Comparison of ENCODE assay signal across 8 mouse cellular contexts in genomic region chr3:79628561-79629415, GRCm38 (mm10). TPM values are rescaled to one million over a fixed set of nuclear protein-coding genes. Genes with fewer than 3 reads are reported as not detected.
DNase-seq lines count a peak whose midpoint lies in the region; ATAC-seq and TF ChIP-seq lines count a peak whose summit lies in the region.

Gene 4930579G24Rik (plus strand): TSS chr3:79629079.

- under 1% methylated on average over 60 of the region's 60 CpGs for WGBS in cerebellum, adult 2 months
- under 1% methylated on average over 60 of the region's 60 CpGs for WGBS in forebrain, postnatal 0 days
- 0% methylated on average over 60 of the region's 60 CpGs for WGBS in lung, embryonic 15.5 days

- no peak for TF ChIP-seq RAD21 in MEL (IDR thresholded peaks at IDR 0.05; ENCODE audit: low read depth, low read length)

- peaks cover 1 to 6% of the 10 kb centered on the region in 2 experiments; a peak in 2 of 4 replicates for H3K36me3 ChIP-seq in MEL (ENCODE audit: control insufficient read depth in 1 of 2, insufficient read depth in 2 of 2, low read length in 2 of 2)
- H3K36me3 ChIP-seq in forebrain, postnatal 0 days (ENCODE audit: insufficient read depth), result 0 out of 2 replicates have a peak, but pooled peaks cover 7% of the 10 kb centered on the region
- H3K36me3 ChIP-seq in lung, embryonic 15.5 days, result peaks cover 24% of the 10 kb centered on the region

- no peaks in the 10 kb centered on the region for H3K27me3 ChIP-seq in MEL (ENCODE audit: control insufficient read depth in 1 of 2, insufficient read depth in 2 of 2, low read length in 2 of 2)
- no peaks in the 10 kb centered on the region for H3K27me3 ChIP-seq in cerebellum, adult 2 months (ENCODE audit: control insufficient read depth, insufficient read depth, low read length)
- H3K27me3 ChIP-seq in forebrain, postnatal 0 days (ENCODE audit: insufficient read depth, low read length), result no peaks in the 10 kb centered on the region
- no peaks in the 10 kb centered on the region for H3K27me3 ChIP-seq in lung, embryonic 15.5 days

- H3K4me1 ChIP-seq in MEL (ENCODE audit: control insufficient read depth in 1 of 2, insufficient read depth in 2 of 2, low read length in 2 of 2), result no peaks in the 10 kb centered on the region
- no peaks in the 10 kb centered on the region for H3K4me1 ChIP-seq in cerebellum, adult 2 months (ENCODE audit: control insufficient read depth, insufficient read depth, low read length)
- H3K4me1 ChIP-seq in forebrain, postnatal 0 days (ENCODE audit: insufficient read depth), result 0 out of 2 replicates have a peak, but pooled peaks cover 5% of the 10 kb centered on the region
- peaks cover 10% of the 10 kb centered on the region for H3K4me1 ChIP-seq in lung, embryonic 15.5 days

- peak; percentile 67 to 84 for TF ChIP-seq POLR2A in MEL (IDR thresholded peaks at IDR 0.05; ENCODE audit: control insufficient read depth in 1 of 2, insufficient read depth in 1 of 2, low read depth in 1 of 2, low read length in 2 of 2, poor library complexity in 1 of 2)
- TF ChIP-seq POLR2A in cerebellum, adult 2 months (IDR thresholded peaks at IDR 0.05; ENCODE audit: borderline replicate concordance, insufficient read depth, low read length), result peak; percentile 81; the same call in 1 of the 2 replicates

- H3K4me3 ChIP-seq in MEL (ENCODE audit: control insufficient read depth in 1 of 2, insufficient read depth in 1 of 2, low read depth in 2 of 2, low read length in 2 of 2), result peak within 1 kb of the TSS; percentile 78 to 87
- H3K4me3 ChIP-seq in cerebellum, adult 2 months (replicated peaks; ENCODE audit: insufficient read depth, low read depth, low read length), result peak within 1 kb of the TSS; percentile 74
- peak within 1 kb of the TSS; percentile 75 for H3K4me3 ChIP-seq in forebrain, postnatal 0 days (ENCODE audit: low read depth, low read length)
- H3K4me3 ChIP-seq in lung, embryonic 15.5 days, result peak within 1 kb of the TSS; percentile 63

- H3K4me2 ChIP-seq in forebrain, postnatal 0 days (ENCODE audit: low read depth), result peak within 1 kb of the TSS; percentile 83
- peak within 1 kb of the TSS; percentile 72 for H3K4me2 ChIP-seq in lung, embryonic 15.5 days

- peak in 1 of 2 experiments; percentile 33; a peak in 1 of 4 replicates for TF ChIP-seq EP300 in MEL (IDR thresholded peaks at IDR 0.05; ENCODE audit: low read depth in 1 of 2, low read length in 2 of 2)

- DNase-seq in MEL (ENCODE audit: low read depth, low spot score), result peak; percentile 99
- DNase-seq in cerebellum, adult 2 months, result peak; percentile 95 to 100
- DNase-seq in forebrain, postnatal 0 days, result peak; percentile 99
- DNase-seq in heart, postnatal 4 days, result peak; percentile 94
- peak; percentile 98 to 99 for DNase-seq in layer of hippocampus, adult 8-10 months (ENCODE audit: low spot score in 2 of 2)
- DNase-seq in ovary, adult 18-20 months (ENCODE audit: low spot score), result peak; percentile 99
- peak; percentile 99 for DNase-seq in thymus, postnatal 0 days (ENCODE audit: low spot score)

- peak within 1 kb of the TSS; percentile 66 for H3K27ac ChIP-seq in MEL (ENCODE audit: control insufficient read depth, low read depth, low read length)
- H3K27ac ChIP-seq in cerebellum, adult 2 months (ENCODE audit: insufficient read depth, low read length), result peak within 1 kb of the TSS; percentile 9
- H3K27ac ChIP-seq in forebrain, postnatal 0 days (ENCODE audit: low read depth, low read length), result peak within 1 kb of the TSS; percentile 76
- H3K27ac ChIP-seq in lung, embryonic 15.5 days, result peak within 1 kb of the TSS; percentile 85

- H3K79me2 ChIP-seq in MEL (ENCODE audit: control insufficient read depth, insufficient read depth, low read length, poor library complexity), result peaks cover 7% of the 10 kb centered on the region

- no peaks in the 10 kb centered on the region for H3K9me3 ChIP-seq in MEL (replicated peaks; ENCODE audit: insufficient read depth, low read length)
- no peaks in the 10 kb centered on the region for H3K9me3 ChIP-seq in forebrain, postnatal 0 days (ENCODE audit: low read length)
- H3K9me3 ChIP-seq in lung, embryonic 15.5 days, result no peaks in the 10 kb centered on the region

- ATAC-seq in forebrain, postnatal 0 days, result peak; percentile 98
- ATAC-seq in lung, embryonic 15.5 days (ENCODE audit: borderline replicate concordance, extremely low read depth, low FRiP score, low TSS enrichment), result peak; percentile 99

- TF ChIP-seq CTCF in MEL (IDR thresholded peaks at IDR 0.05 in 2 of 3, conservative IDR thresholded peaks at IDR 0.05 in 1 of 3; ENCODE audit: control insufficient read depth in 1 of 3, insufficient read depth in 1 of 3, low read depth in 2 of 3, low read length in 3 of 3, poor library complexity in 1 of 3, severe bottlenecking in 1 of 3), result no peak
- no peak for TF ChIP-seq CTCF in cerebellum, adult 2 months (IDR thresholded peaks at IDR 0.05; ENCODE audit: borderline replicate concordance, insufficient read depth, low read depth, low read length)
- TF ChIP-seq CTCF in forebrain, postnatal 0 days (IDR thresholded peaks at IDR 0.05; ENCODE audit: low read depth), result peak; percentile 1; the same call in 1 of the 2 replicates

- H3K9ac ChIP-seq in MEL (ENCODE audit: control insufficient read depth, low read depth, low read length, poor library complexity, severe bottlenecking), result peak within 1 kb of the TSS; percentile 88
- peak within 1 kb of the TSS; percentile 60 for H3K9ac ChIP-seq in forebrain, postnatal 0 days
- peak within 1 kb of the TSS; percentile 64 for H3K9ac ChIP-seq in lung, embryonic 15.5 days

TF ChIP-seq in MEL, 35 proteins besides CTCF, POLR2A, EP300 and RAD21:
- TF ChIP-seq POLR2AphosphoS2 (IDR thresholded peaks at IDR 0.05; ENCODE audit: low read length) (peak; percentile 77; the same call in 1 of the 2 replicates), ZMIZ1 (IDR thresholded peaks at IDR 0.05; ENCODE audit: low read depth, low read length) (peak; percentile 45), CHD2 (IDR thresholded peaks at IDR 0.05; ENCODE audit: low read length) (peak; percentile 27; the same call in 1 of the 2 replicates), SIN3A (IDR thresholded peaks at IDR 0.05; ENCODE audit: low read length) (peak; percentile 79), ELF1 (IDR thresholded peaks at IDR 0.05; ENCODE audit: low read depth, low read length) (peak; percentile 96), GATA1 (IDR thresholded peaks at IDR 0.05; ENCODE audit: low read depth, low read length) (peak; percentile 31; the same call in 1 of the 2 replicates), NELFE (IDR thresholded peaks at IDR 0.05; ENCODE audit: low read depth, low read length) (peak; percentile 74), KAT2A (conservative IDR thresholded peaks at IDR 0.05; ENCODE audit: low read depth, low read length) (peak; percentile 98), NRF1 (IDR thresholded peaks at IDR 0.05; ENCODE audit: insufficient read depth, low read depth, low read length, poor library complexity, severe bottlenecking) (peak; percentile 91), MAZ (IDR thresholded peaks at IDR 0.05; ENCODE audit: low read depth, low read length) (peak; percentile 53; the same call in 1 of the 2 replicates), USF1 (IDR thresholded peaks at IDR 0.05; ENCODE audit: low read depth, low read length) (peak; percentile 86), HCFC1 (IDR thresholded peaks at IDR 0.05; ENCODE audit: low read depth, low read length) (peak; percentile 100), TCF12 (IDR thresholded peaks at IDR 0.05; ENCODE audit: low read depth, low read length) (peak; percentile 55; the same call in 1 of the 2 replicates), TBP (IDR thresholded peaks at IDR 0.05; ENCODE audit: low read depth, low read length) (peak; percentile 72), MXI1 (IDR thresholded peaks at IDR 0.05; ENCODE audit: low read depth, low read length) (peak; percentile 44; the same call in 1 of the 2 replicates), E2F4 (IDR thresholded peaks at IDR 0.05; ENCODE audit: borderline replicate concordance, low read depth, low read length) (no peak; the same call in 1 of the 2 replicates), MYC (IDR thresholded peaks at IDR 0.05; ENCODE audit: low read depth, low read length) (peak; percentile 51), ETS1 (IDR thresholded peaks at IDR 0.05; ENCODE audit: low read depth, low read length) (peak; percentile 26; the same call in 1 of the 2 replicates), ZNF384 (IDR thresholded peaks at IDR 0.05; ENCODE audit: low read depth, low read length) (no peak), POLR2AphosphoS5 (IDR thresholded peaks at IDR 0.05; ENCODE audit: borderline replicate concordance, low read depth, low read length) (no peak), ZKSCAN1 (IDR thresholded peaks at IDR 0.05; ENCODE audit: low read depth, low read length) (no peak)

RNA-seq across cellular contexts. Expression of gene 4930579G24Rik, which starts in this region (rescaled TPM):
- 9.2 and 10.7 TPM in 2 replicates for total RNA-seq in MEL (2012; rRNA removed)
- polyA plus RNA-seq in MEL (2012; ENCODE audit: insufficient read depth in 1 of 2, insufficient read length in 2 of 2, low read depth in 1 of 2, low replicate concordance in 2 of 2, missing spikeins in 1 of 2), result 1 to 10 TPM in 1 of 2 experiments, not detected in 1; 8.5 TPM
- polyA plus RNA-seq in cerebellum, adult 2 months (2012; rRNA removed), result 4.9 and 5.1 TPM in 2 replicates
- total RNA-seq in forebrain, postnatal 0 days (2014; rRNA removed), result 4.1 and 4.2 TPM in 2 replicates
- 3.9 and 4.5 TPM in 2 replicates for polyA plus RNA-seq in forebrain, postnatal 0 days (2015; fragmentation: Nextera tagmentation; extraction: Ambion mirVana)
- total RNA-seq in heart, postnatal 4 days (2021), result 10 to 100 TPM; 11.9 to 14.9 TPM
- 1 to 10 TPM; 1.1 to 1.5 (median 1.3) TPM for total RNA-seq in layer of hippocampus, adult 8-10 months (2022)
- 34.9 and 36.4 TPM in 2 replicates for polyA plus RNA-seq in lung, embryonic 15.5 days (2015; fragmentation: Nextera tagmentation; extraction: Ambion mirVana)
- polyA plus RNA-seq in thymus, postnatal 0 days (2015; fragmentation: Nextera tagmentation; extraction: Ambion mirVana), result 32.3 and 42.4 TPM in 2 replicates

Comparison
In these comparisons a context has a peak if more than half of its experiments do, and no peak if none do; other contexts are left out.
1. Peak in every context shown above with its lines: DNase-seq, ATAC-seq, H3K4me3 ChIP-seq and H3K27ac ChIP-seq.
2. H3K27ac ChIP-seq: peak in every context shown above with its lines; median percentile 85 in lung, embryonic 15.5 days; 76 in forebrain, postnatal 0 days; 66 in MEL; 9 in cerebellum, adult 2 months.